Mouse (Mus musculus): ENCODE measurements around the gene Fam180a. TPM values are rescaled to one million over a fixed set of nuclear protein-coding genes. Genes with fewer than 3 reads are reported as not detected.

The Fam180a gene
- 1 to 10 TPM in 1 of 2 experiments, under 1 TPM in 1; 0.08 to 1.0 TPM for polyA plus RNA-seq (2012; fragmentation: generic; extraction: Trizol)

DNA sequence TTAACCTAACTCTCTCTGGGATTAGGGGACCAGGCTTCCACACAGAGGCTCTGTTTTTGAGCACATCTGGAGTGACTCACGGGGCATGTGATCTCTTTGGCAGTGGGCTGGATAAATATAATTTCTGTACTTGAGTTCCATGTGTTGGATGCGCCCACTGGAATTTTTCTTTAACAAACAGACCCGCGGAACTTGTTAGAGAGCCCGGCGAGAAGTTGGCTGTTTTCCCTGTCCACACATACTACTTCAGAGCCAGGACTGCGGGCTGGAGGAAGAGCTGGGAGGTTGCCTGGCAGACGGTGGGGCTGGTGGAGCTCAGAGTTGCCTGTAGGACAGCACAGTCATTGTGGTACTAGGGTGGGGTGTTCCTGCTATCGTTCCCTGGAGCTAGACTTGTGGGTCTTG lies at the start of gene Fam180a:
TSS of gene Fam180a (minus strand) at position 31 of the 405 bp plus-strand sequence.

GRCm38 (mm10) chr6:35308037-35308436 lies 17.9 kb downstream of the Fam180a start, which contains the start of gene Slc13a4:
Gene Slc13a4, minus strand, starts transcription at chr6:35308131.

Other genes starting within 250 kb of the Fam180a start
- gene Cnot4, start 192.4 kb downstream of the Fam180a start, polyA plus RNA-seq (2012; fragmentation: generic; extraction: Trizol), result 1 to 10 TPM; 1.6 to 6.9 TPM
- 10 to 100 TPM in 1 of 2 experiments, 1 to 10 TPM in 1; 7.6 to 21.3 TPM for gene Nup205, start 148.7 kb downstream of the Fam180a start, polyA plus RNA-seq (2012; fragmentation: generic; extraction: Trizol)
- gene Slc13a4, start 18.0 kb downstream of the Fam180a start, polyA plus RNA-seq (2012; fragmentation: generic; extraction: Trizol), result under 1 TPM; 0.02 to 0.04 TPM
- 10 to 100 TPM in 1 of 2 experiments, 1 to 10 TPM in 1; 8.1 to 27.0 TPM for gene Mtpn, start 213.7 kb upstream of the Fam180a start, polyA plus RNA-seq (2012; fragmentation: generic; extraction: Trizol)